23 mouse cellular contexts compared by ENCODE assay signal in genomic region chr10:7170434-7170833, GRCm38 (mm10). TPM values are rescaled to one million over a fixed set of nuclear protein-coding genes. Genes with fewer than 3 reads are reported as not detected.
DNase-seq lines count a peak whose midpoint lies in the region; ATAC-seq lines count a peak whose summit lies in the region.
"Had no signal": no experiment of that assay in that cellular context is flagged by ENCODE, and none has a peak within 500 bp of the region (broad histone marks: within the 10 kb centered on the region; RNA-seq: fewer than 3 reads in every experiment).

No protein-coding gene starts in this region.

- peak; percentile 55; the same call in 1 of the 2 replicates for ATAC-seq in heart, embryonic 15.5 days (replicated peaks; ENCODE audit: insufficient number of reproducible peaks, insufficient read depth, low FRiP score, low read depth)
- no peak for ATAC-seq in megakaryocyte, adult 5-6 weeks (ENCODE audit: poor library complexity, severe bottlenecking)
- peak; percentile 54; the same call in 1 of the 2 replicates for ATAC-seq in midbrain, embryonic 14.5 days (ENCODE audit: low FRiP score, low TSS enrichment)
- ATAC-seq: activated CD4-positive, CD25-positive, alpha-beta regulatory T cell, adult 4 months; CD4-positive, CD25-positive, alpha-beta regulatory T cell, adult 4 months; forebrain, embryonic 13.5 days; forebrain, embryonic 15.5 days; Patski had no signal

- WGBS in heart, embryonic 15.5 days: 92% methylated on average over 3 of the region's 3 CpGs
- WGBS in midbrain, embryonic 14.5 days: 98% methylated on average over 3 of the region's 3 CpGs
- WGBS in midbrain, embryonic 10.5 days: 96% methylated on average over 3 of the region's 3 CpGs

- H3K9me3 ChIP-seq in heart, embryonic 15.5 days (replicated peaks): no peaks in the 10 kb centered on the region
- H3K9me3 ChIP-seq in megakaryocyte, embryonic 14.5 days: peaks cover 40% of the 10 kb centered on the region
- H3K9me3 ChIP-seq in midbrain, embryonic 14.5 days (ENCODE audit: control insufficient read depth, low read length): no peaks in the 10 kb centered on the region
- H3K9me3 ChIP-seq in midbrain, embryonic 10.5 days (replicated peaks): no peaks in the 10 kb centered on the region
- H3K9me3 ChIP-seq: embryonic facial prominence, embryonic 10.5 days; embryonic facial prominence, embryonic 12.5 days; forebrain, embryonic 13.5 days; forebrain, embryonic 15.5 days; G1E had no signal

- no peak overlapping the region for H3K4me2 ChIP-seq in heart, embryonic 15.5 days
- no peak overlapping the region for H3K4me2 ChIP-seq in midbrain, embryonic 14.5 days (ENCODE audit: low read length)
- H3K4me2 ChIP-seq: embryonic facial prominence, embryonic 12.5 days; forebrain, embryonic 13.5 days; forebrain, embryonic 15.5 days had no signal

- H3K27me3 ChIP-seq in heart, embryonic 15.5 days: no peaks in the 10 kb centered on the region
- H3K27me3 ChIP-seq in megakaryocyte, embryonic 14.5 days (replicated peaks): no peaks in the 10 kb centered on the region
- H3K27me3 ChIP-seq in midbrain, embryonic 14.5 days (ENCODE audit: control insufficient read depth, insufficient read depth, low read length): no peaks in the 10 kb centered on the region
- H3K27me3 ChIP-seq in midbrain, embryonic 10.5 days (ENCODE audit: low read depth, poor library complexity, severe bottlenecking): no peaks in the 10 kb centered on the region
- H3K27me3 ChIP-seq: CH12.LX; embryonic facial prominence, embryonic 12.5 days; forebrain, embryonic 15.5 days; Patski had no signal

- H3K4me3 ChIP-seq in heart, embryonic 15.5 days: no peak overlapping the region
- H3K4me3 ChIP-seq in megakaryocyte, embryonic 14.5 days (replicated peaks): peak overlapping the region; percentile 44
- no peak overlapping the region for H3K4me3 ChIP-seq in midbrain, embryonic 14.5 days (replicated peaks; ENCODE audit: low read depth, low read length)
- no peak overlapping the region for H3K4me3 ChIP-seq in midbrain, embryonic 10.5 days
- H3K4me3 ChIP-seq: embryonic facial prominence, embryonic 10.5 days; embryonic facial prominence, embryonic 12.5 days; forebrain, embryonic 13.5 days; forebrain, embryonic 15.5 days had no signal

- intact Hi-C loops in heart, postnatal 36 days (cut with DNase I): no loop called here

- H3K27ac ChIP-seq in heart, embryonic 15.5 days: no peak overlapping the region
- no peak overlapping the region for H3K27ac ChIP-seq in midbrain, embryonic 14.5 days (replicated peaks; ENCODE audit: low read depth, low read length)
- no peak overlapping the region for H3K27ac ChIP-seq in midbrain, embryonic 10.5 days (replicated peaks)
- H3K27ac ChIP-seq: embryonic facial prominence, embryonic 10.5 days; embryonic facial prominence, embryonic 12.5 days; forebrain, embryonic 13.5 days; forebrain, embryonic 15.5 days had no signal

- H3K9ac ChIP-seq in heart, embryonic 15.5 days: no peak overlapping the region
- no peak overlapping the region for H3K9ac ChIP-seq in midbrain, embryonic 14.5 days (replicated peaks; ENCODE audit: low read length)
- H3K9ac ChIP-seq: embryonic facial prominence, embryonic 12.5 days; forebrain, embryonic 13.5 days; forebrain, embryonic 15.5 days had no signal

- DNase-seq in heart, postnatal 36 days: no peak
- DNase-seq in midbrain, embryonic 14.5 days: no peak
- DNase-seq in midbrain, embryonic 10.5 days (ENCODE audit: low spot score): no peak
- DNase-seq: adrenal gland, adult 8-10 months; adrenal gland, postnatal 14 days; adrenal gland, postnatal 36 days; B cell, adult 2 months; cerebellum, adult 11-12 months; cerebellum, adult 9-10 months; cerebellum, postnatal 10 days; cerebellum, postnatal 25 days had no signal

- H3K4me1 ChIP-seq in heart, embryonic 15.5 days (replicated peaks): no peaks in the 10 kb centered on the region; the same call in 1 of the 2 replicates
- H3K4me1 ChIP-seq in megakaryocyte, embryonic 14.5 days: peaks cover 59% of the 10 kb centered on the region
- no peaks in the 10 kb centered on the region for H3K4me1 ChIP-seq in midbrain, embryonic 14.5 days (ENCODE audit: control insufficient read depth, insufficient read depth, low read length)
- no peaks in the 10 kb centered on the region for H3K4me1 ChIP-seq in midbrain, embryonic 10.5 days
- H3K4me1 ChIP-seq: forebrain, embryonic 13.5 days; forebrain, embryonic 15.5 days had no signal

- H3K36me3 ChIP-seq in heart, embryonic 15.5 days: no peaks in the 10 kb centered on the region
- H3K36me3 ChIP-seq in megakaryocyte, embryonic 14.5 days (replicated peaks; ENCODE audit: low read length): peaks cover 43% of the 10 kb centered on the region
- no peaks in the 10 kb centered on the region for H3K36me3 ChIP-seq in midbrain, embryonic 14.5 days (ENCODE audit: control insufficient read depth, insufficient read depth, low read length)
- H3K36me3 ChIP-seq in midbrain, embryonic 10.5 days: 0 out of 2 replicates have a peak, but pooled peaks cover 5% of the 10 kb centered on the region
- H3K36me3 ChIP-seq: embryonic facial prominence, embryonic 12.5 days; forebrain, embryonic 15.5 days; G1E had no signal

RNA-seq across cellular contexts. Expression of gene Cnksr3, which starts 41.6 kb away (rescaled TPM):
- polyA plus RNA-seq in heart, embryonic 15.5 days (2015; fragmentation: Nextera tagmentation; extraction: Ambion mirVana): 7.1 and 9.0 TPM in 2 replicates
- 10 to 100 TPM; 22.1 to 35.7 TPM for total RNA-seq in heart, postnatal 36 days (2021)
- 10.9 and 14.8 TPM in 2 replicates for polyA plus RNA-seq in megakaryocyte, embryonic 14.5 days (2012; ENCODE audit: insufficient read depth, low replicate concordance)
- total RNA-seq in megakaryocyte, adult 5-6 weeks (2015): 5.6 and 7.9 TPM in 2 replicates
- total RNA-seq in megakaryocyte, adult 5-6 weeks (2017): 3.6 and 3.7 TPM in 2 replicates
- polyA plus RNA-seq in midbrain, embryonic 14.5 days (2014; fragmentation: Nextera tagmentation; extraction: Ambion mirVana): 1.6 and 2.7 TPM in 2 replicates
- 8.7 and 9.1 TPM in 2 replicates for polyA plus RNA-seq in midbrain, embryonic 10.5 days (2016; fragmentation: Nextera tagmentation; extraction: Ambion mirVana)
- total RNA-seq: G1E had no signal
- polyA plus RNA-seq: G1E had no signal
